Mouse (Mus musculus): Measurements from ENCODE around the gene Cyp2d22. TPM values are rescaled to one million over a fixed set of nuclear protein-coding genes. Genes with fewer than 3 reads are reported as not detected.

Gene Cyp2d22
- total RNA-seq (2023): 1 to 10 TPM in 1 of 2 experiments, under 1 TPM in 1; 0.99 to 1.5 TPM

GRCm38 (mm10) chr15:82379871-82380713 lies at the start of gene Cyp2d22:
Gene Cyp2d22 (minus strand): TSS chr15:82380260.

GRCm38 (mm10) chr15:82406981-82407380 lies 26.9 kb upstream of the Cyp2d22 start, which contains the start of gene Cyp2d10:
Gene Cyp2d10 (minus strand): TSS chr15:82407195.

GRCm38 (mm10) chr15:82393922-82394321 lies 13.9 kb upstream of the Cyp2d22 start, which contains the start of gene Cyp2d11:
Gene Cyp2d11 (minus strand): TSS chr15:82394022.

GRCm38 (mm10) chr15:82354126-82354945 lies 25.7 kb downstream of the Cyp2d22 start, which contains the start of gene Ndufa6:
Gene Ndufa6 (minus strand): TSS chr15:82354322.

GRCm38 (mm10) chr15:82338593-82339112 lies 41.4 kb downstream of the Cyp2d22 start, which contains the start of the genes Naga, Pheta2 and Smdt1:
Gene Naga (minus strand): TSS chr15:82338925.
Gene Pheta2 (plus strand): TSS chr15:82338942.
Gene Smdt1 (plus strand): TSS chr15:82338959.

Other genes starting within 250 kb of the Cyp2d22 start
- 10 to 100 TPM; 76.3 to 79.6 TPM for gene Srebf2, start 233.1 kb downstream of the Cyp2d22 start, total RNA-seq (2023)
- under 1 TPM in 1 of 2 experiments, not detected in 1; 0.40 TPM for gene Shisa8, start 167.4 kb downstream of the Cyp2d22 start, total RNA-seq (2023)
- gene Tnfrsf13c, start 155.9 kb downstream of the Cyp2d22 start, total RNA-seq (2023): 1 to 10 TPM; 1.8 to 4.3 TPM
- 10 to 100 TPM; 11.5 to 16.9 TPM for gene Cenpm, start 135.5 kb downstream of the Cyp2d22 start, total RNA-seq (2023)
- gene 1500009C09Rik, start 127.9 kb downstream of the Cyp2d22 start, total RNA-seq (2023): not detected
- not detected for gene Sept3, start 105.4 kb downstream of the Cyp2d22 start, total RNA-seq (2023)
- under 1 TPM; 0.35 to 0.42 TPM for gene Wbp2nl, start 81.3 kb downstream of the Cyp2d22 start, total RNA-seq (2023)
- 100 to 1,000 TPM in 1 of 2 experiments, 10 to 100 TPM in 1; 93.8 to 108 TPM for gene Naga, start 41.3 kb downstream of the Cyp2d22 start, total RNA-seq (2023)
- gene Pheta2, start 41.3 kb downstream of the Cyp2d22 start, total RNA-seq (2023): 1 to 10 TPM; 1.8 to 2.8 TPM
- gene Smdt1, start 41.3 kb downstream of the Cyp2d22 start, total RNA-seq (2023): 100 to 1,000 TPM in 1 of 2 experiments, 10 to 100 TPM in 1; 83.7 to 103 TPM
- gene Ndufa6, start 25.9 kb downstream of the Cyp2d22 start, total RNA-seq (2023): 10 to 100 TPM; 79.4 to 88.3 TPM
- gene Cyp2d11, start 13.8 kb upstream of the Cyp2d22 start, total RNA-seq (2023): not detected
- gene Cyp2d10, start 26.9 kb upstream of the Cyp2d22 start, total RNA-seq (2023): not detected
- gene Cyp2d9, start 53.2 kb upstream of the Cyp2d22 start, total RNA-seq (2023): not detected
- not detected for gene Cyp2d12, start 174.8 kb upstream of the Cyp2d22 start, total RNA-seq (2023)
- not detected for gene Cyp2d34, start 240.7 kb upstream of the Cyp2d22 start, total RNA-seq (2023)

Measured in neutrophil, adult 59 days (primary cell).